Mouse (Mus musculus): Measurements from ENCODE around the gene Ergic2. TPM values are rescaled to one million over a fixed set of nuclear protein-coding genes. Genes with fewer than 3 reads are reported as not detected.
A peak's percentile ranks its signal among the peaks of the same experiment; 100 is the strongest.
"Not testable (repeated sequence)": the region's sequence is repeated elsewhere in the genome, so short reads cannot be mapped to it uniquely, and the experiment has no call there.

Ergic2 gene
- total RNA-seq, 2 experiments from 2014 or later = 75.6 to 133 TPM

DNA sequence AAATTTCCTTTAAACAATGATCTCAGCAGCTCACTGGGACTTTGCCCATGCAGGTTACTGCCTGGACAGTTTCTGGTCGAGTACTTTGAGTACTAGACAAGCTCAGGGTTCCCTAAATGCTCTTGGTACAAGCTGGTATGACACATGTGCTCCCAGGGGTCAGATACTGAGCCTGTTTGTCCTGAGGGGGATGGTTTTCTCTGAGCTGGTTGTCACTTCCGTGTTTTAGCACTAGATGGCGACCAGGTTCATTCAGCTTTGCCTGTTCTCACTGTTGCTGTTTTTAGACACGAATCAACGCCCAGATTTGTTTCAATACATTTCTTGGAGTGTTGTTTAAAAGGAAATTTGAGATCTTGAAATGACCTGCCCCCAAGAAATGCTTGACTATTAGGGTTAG is 2.6 kb upstream of the Ergic2 start:
- ATAC-seq (replicated peaks; ENCODE audit: poor library complexity, severe bottlenecking) = peak; percentile 61

DNA sequence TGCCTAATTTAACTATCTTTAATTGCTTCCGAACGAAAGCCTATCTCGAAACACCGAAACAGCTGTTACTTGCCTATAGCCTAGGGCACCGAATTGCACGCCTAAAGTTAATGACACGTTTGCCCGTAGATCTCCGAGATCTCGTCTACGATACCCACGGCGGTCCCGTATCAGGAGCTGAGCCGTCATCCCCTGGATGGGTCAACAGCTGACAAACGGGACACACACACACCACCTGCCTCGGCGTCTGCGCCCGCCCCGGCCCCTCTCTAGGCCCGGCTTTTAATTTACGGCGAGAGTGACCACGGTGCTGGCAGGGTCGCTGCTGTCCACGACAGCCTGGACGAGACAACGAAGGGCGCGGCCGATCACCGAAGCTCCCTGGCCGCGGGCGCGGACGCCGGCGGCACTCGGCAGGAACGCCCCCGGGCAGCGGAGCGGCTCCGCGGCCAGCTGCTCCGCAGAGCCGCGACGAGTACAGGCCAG is 740 bp downstream of the Ergic2 start:
- peak; percentile 30 for ATAC-seq (replicated peaks; ENCODE audit: poor library complexity, severe bottlenecking)

DNA sequence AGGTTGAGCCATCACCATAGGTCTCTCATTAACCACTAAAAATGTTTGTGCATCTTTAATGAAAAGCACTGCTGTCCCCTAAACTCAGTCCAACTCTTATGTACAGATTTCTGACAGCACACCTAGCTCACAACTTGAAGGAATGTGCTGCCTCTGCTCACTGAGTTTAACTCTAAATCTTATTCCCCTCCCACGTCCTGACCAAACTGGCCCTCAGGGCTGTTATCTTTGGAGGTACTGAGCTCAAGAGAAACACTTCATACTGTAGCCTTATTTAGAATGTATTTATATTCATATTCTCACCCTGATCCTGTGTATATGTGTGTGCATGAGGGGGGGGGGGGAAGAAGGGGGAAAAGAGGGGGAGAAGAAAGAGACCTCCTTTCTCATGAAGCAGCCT is 4.7 kb downstream of the Ergic2 start:
- no peak for ATAC-seq (replicated peaks; ENCODE audit: poor library complexity, severe bottlenecking)

DNA sequence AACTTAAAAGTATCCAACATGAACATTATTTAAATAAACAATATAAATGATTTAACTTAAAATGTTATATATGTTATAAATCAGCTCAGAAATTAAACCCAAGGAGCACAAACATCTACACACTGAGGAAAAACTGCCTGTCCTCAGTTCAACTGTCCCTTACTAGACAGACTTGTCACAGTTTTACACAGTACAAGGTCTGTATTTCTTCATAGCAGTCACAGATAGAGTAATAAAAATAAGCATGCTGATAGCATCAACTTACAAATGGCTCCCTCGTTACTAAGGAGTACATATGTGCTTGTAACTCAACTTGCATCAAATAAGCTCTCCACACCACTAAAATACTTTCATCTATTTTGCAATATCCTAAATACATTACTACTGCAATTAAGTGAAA is 7.0 kb downstream of the Ergic2 start:
- ATAC-seq (replicated peaks; ENCODE audit: poor library complexity, severe bottlenecking) = no peak

DNA sequence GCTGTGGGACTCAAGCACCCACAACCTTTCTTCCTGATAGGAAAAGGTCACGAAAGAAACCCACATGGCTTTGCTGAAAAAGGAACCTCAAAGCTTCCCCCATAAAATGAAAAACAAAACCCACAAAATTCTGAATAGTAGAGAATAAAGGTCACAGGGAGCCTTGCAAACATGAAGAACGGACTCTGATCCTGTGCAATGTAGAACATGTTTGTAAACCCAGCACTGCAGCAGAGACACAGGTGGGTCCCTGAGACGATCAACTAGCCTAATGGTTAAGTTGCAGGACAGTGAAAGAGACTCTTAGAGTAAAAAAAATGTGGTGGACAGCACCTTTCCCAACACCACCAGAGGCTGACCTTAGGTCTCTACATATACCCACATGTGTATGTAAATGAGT is 12.4 kb downstream of the Ergic2 start:
- no peak for ATAC-seq (replicated peaks; ENCODE audit: poor library complexity, severe bottlenecking)

DNA sequence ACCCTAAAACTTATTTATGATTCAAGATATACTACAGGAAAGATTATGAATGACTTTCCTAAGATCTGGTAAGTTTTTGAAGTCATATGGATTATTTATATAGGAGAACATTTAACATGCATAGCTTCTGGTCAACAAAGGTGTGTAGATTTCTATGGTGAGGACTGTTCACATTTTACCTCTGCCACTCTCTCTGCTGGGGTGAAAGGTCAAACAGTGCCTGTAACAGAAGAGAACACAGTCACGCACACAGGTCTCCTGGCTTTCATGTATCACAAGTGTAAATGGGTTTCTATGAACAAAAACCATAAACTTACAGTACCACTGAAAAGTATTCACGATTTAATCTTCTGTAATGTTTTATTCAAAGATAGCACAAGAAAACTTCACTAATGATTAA is 13.0 kb downstream of the Ergic2 start:
- no peak for ATAC-seq (replicated peaks; ENCODE audit: poor library complexity, severe bottlenecking)

DNA sequence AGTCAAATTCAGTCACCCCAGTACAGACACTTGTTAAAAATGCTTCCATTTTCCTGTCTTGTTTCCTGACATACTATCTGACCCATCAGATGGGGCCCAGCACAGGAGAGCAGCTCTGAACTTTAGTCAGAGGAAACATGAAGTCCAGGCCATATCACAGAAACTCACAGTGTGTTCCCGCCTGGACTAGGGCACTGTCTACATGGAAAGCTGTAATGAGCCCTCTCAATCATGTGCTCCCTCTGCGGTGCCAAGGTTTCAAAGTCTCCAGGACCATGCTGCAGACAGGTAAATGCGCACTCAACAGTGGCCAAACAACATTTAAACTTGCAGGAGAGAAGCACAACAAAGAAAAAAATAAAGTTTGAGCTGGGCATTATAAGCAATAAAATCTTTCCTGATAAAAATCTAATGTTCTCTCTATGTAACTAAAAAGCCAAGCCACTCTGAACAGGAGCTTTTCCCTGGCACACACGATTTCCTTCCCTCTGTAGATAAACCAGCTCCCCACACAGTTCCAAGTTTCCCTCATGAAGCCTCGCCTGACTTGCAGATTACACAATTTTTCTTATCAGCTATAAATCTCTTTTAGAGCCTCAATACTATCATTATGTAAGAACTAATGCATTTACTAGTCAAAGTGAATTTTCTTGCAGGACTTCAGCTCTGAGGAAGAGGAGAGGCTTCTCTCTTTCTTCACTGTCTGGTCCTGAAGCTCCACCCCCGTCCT is 18.0 kb downstream of the Ergic2 start:
- no peak for ATAC-seq (replicated peaks; ENCODE audit: poor library complexity, severe bottlenecking)

DNA sequence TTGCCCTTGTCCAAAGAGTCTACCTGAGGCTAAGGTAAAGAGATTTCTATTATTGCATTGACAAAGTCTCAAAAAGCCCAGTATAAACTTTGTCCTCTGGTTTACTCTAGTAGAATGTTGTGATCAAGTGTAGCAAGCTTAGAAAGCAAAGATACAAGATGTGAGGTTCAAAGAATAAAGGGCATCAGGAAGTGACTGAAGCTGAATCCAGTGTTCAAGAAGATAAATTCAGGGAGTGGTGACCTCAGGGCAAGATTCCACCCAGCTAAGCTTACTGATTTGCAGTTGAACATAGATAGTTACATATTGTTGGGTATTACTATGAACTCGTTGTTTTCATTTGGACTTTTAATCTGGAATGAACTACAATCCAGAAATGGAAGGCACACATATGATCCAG is 26.5 kb downstream of the Ergic2 start:
- no peak for ATAC-seq (replicated peaks; ENCODE audit: poor library complexity, severe bottlenecking)

DNA sequence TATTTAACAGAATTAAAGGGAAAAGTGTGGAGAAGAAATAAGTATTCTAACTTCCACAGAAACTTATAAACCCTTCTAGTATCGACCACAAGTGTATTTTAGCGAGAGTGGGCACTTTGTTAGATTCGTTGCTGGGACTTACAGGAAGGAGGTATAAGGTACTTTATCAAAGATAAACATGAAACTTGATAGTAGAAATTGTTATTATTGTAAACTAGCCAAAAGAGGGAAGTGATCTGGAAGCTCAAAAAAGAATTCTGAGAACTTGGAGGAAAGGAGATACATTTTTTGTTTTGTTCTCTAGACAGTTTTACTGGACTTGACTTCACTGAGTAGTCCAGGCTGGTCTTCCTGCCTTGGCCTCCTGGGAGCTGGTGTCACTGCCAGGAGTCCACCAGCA is 39.3 kb downstream of the Ergic2 start:
- no peak for ATAC-seq (replicated peaks; ENCODE audit: poor library complexity, severe bottlenecking)

DNA sequence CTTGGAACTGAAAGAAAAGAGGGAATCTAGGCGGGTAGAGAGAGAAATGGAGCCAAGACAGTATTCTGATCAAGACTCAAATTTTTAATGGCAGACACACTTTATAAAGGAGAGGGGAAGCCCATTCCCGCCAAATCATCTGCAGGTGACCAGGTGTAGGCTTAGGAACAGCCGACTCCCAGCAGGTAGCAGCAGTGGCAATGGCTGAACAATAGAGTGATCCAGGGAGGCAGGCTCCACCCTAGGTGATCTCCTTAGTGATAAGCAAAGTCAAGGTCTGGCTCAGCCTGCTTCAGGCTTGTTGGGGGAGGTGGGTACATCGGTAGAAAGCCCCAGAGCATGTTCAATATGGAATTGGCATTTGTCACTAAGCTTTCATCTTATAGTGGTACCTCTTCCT is 59.9 kb downstream of the Ergic2 start:
- ATAC-seq (replicated peaks; ENCODE audit: poor library complexity, severe bottlenecking) = not testable (repeated sequence)

DNA sequence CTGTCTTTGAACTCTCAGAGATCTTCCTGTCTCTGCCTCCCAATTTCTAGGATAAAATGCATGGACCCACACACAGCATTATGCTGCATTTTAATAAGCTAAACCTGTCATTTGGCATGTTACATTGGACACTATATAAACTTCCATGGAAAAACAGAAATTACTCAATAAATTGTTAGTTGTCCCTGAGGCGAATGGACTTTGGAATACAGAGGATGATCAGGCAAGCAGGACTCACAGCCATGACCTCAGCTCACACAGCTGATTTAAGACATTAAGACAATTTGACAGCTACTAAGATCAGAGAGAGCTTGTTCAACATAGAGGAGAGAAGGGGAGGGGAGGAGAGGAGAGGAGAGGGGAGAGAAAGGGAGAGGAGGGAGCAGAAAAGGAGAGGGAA is 69.8 kb downstream of the Ergic2 start:
- no peak for ATAC-seq (replicated peaks; ENCODE audit: poor library complexity, severe bottlenecking)

DNA sequence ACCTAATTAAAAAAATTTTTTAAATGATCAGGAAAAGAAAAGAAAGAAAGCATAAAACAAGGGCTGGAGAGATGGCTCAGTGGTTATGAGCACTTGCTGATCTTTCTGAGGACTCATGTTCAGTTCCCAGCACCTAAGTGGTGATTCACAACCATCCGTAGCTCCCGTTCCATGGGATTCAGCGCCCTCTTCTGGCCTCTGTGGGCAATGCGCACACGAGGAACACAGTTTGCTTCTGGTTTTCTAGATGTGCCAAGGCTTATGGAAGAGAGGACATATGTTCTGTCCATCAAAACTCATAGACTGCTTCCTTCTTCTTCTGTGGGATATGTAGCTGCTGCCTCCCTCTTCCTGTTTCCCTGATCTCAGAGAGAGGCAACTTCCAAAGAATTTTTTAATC is 70.3 kb downstream of the Ergic2 start:
- ATAC-seq (replicated peaks; ENCODE audit: poor library complexity, severe bottlenecking) = no peak

DNA sequence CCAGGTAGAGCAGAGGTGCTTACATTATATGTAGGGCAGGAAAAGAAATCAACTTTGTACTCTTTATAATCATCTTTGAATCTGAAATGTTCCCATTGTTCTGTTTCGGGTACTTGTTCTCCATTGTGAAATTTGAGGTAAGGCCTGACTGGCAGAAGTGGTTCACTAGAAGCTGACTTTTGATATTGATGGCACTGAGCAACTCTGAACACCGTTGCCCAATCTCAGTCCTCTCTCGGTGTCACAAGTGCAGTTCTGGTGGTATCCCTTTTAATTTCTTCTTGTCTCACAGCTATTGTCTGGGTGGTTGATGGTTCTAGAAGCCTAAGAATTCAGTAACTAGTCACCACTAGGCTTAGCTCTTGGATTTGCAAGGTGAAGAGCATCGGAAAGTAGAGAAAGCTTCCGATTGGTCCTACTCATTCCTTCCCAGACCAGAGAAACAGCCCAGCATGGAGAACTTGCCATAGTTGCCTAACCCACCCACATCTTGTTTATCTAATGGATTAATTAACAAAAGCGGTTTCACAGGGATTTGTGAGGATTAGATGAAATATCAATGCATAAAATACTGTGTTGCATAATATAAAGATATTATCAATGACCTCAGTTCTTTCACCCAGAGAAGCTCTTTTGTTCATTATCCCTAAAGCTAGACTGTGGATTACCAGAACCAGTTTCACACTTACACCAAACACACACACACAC is 72.7 kb downstream of the Ergic2 start:
- no peak for ATAC-seq (replicated peaks; ENCODE audit: poor library complexity, severe bottlenecking)

DNA sequence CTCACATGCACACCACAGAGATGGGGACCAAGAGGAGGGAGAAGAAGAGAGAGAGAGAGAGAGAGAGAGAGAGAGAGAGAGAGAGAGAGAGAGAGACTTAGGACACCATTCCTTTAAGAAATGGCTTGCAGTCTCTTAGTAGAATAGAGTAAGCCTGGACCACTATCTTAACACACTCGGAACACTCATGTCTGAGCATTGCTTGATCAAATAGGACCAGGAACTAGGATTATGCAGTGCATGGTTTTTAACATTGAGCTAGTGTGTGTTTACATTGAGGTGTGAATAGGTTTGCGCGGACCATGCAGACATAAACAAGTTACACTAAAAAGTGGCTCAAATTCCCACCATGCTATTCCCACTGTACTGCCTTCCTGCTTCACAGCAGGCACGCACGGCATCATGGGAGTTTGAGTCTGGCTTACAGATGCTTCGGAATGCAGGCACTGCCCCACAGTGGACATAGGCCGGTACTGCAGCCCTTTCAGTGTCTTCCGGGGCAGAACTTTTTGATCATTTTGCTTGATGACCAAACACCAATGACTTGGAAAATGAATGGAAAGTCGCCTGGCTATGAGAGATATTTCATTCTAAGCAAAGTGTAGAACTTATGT is 76.3 kb downstream of the Ergic2 start:
- peak; percentile 100 for ATAC-seq (replicated peaks; ENCODE audit: poor library complexity, severe bottlenecking)

DNA sequence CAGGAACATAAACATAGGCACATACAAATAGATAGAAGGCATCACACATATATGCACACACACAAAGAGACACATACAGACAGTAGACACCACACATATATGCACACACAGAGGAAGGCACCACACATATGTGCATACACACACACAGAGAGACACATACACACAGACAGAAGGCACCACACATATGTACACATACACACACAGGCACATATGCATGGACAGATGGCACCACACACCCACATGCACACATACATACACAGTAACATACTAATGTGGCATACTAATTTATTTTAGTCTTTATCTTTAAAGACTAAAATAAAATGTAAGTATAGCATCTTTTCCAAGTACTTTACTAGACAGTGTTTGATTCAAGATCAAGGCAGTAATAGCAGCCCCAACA is 78.6 kb downstream of the Ergic2 start:
- no peak for ATAC-seq (replicated peaks; ENCODE audit: poor library complexity, severe bottlenecking)

DNA sequence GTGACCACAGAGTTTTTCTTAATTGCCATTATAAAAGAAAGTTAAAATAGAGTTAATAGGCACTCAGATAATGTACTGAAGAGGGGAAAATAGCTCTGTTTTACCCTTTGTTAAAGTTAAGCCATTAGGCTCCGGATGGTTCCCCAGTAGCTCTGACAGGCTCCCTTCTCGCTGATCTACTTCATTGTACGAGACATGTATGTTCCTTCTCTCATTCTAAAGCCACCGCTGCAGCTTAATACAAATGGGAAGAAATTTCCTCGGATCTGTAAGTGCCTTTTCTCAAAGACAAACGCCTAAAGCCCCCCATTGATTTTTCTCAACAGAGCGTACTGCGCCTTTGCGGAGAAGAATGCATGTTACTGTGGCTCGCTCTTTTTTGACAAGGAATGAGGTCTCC is 79.9 kb downstream of the Ergic2 start:
- no peak for ATAC-seq (replicated peaks; ENCODE audit: poor library complexity, severe bottlenecking)

Other genes with a start within 250 kb of the Ergic2 start
- gene Far2, start 165.1 kb downstream of the Ergic2 start, total RNA-seq (2014; fragmentation: Nextera tagmentation) = 15.3 and 19.3 TPM in 2 replicates
- 21.8 and 22.4 TPM in 2 replicates for gene Far2, start 165.1 kb downstream of the Ergic2 start, total RNA-seq (2017)
- not detected in 2 replicates for gene Tmtc1, start 232.0 kb upstream of the Ergic2 start, total RNA-seq (2014; fragmentation: Nextera tagmentation)
- not detected in 2 replicates for gene Tmtc1, start 232.0 kb upstream of the Ergic2 start, total RNA-seq (2017)

All from granulocyte monocyte progenitor cell, adult 5-6 weeks (primary cell).